Mouse (Mus musculus) left cerebral cortex, postnatal 4 days (tissue): Measurements from ENCODE around the gene Nagk. TPM values are rescaled to one million over a fixed set of nuclear protein-coding genes. Genes with fewer than 3 reads are reported as not detected.
"Not testable (repeated sequence)": the region's sequence is repeated elsewhere in the genome, so short reads cannot be mapped to it uniquely, and the experiment has no call there.

Experiments used
- DNase-seq: peaks from one replicate; pipeline ENCODE4 v3.0.0-alpha.2; 2022
- intact Hi-C: fragments of 180-260 bp; cut with DNase I; formaldehyde crosslinking; loops from one replicate; pipeline ENCODE4 v1.15.1; 2025
- total RNA-seq, 2 experiments: library from RNA; stranded (reverse); gene quantifications; 2 replicates each; pipeline ENCODE4 v1.2.3; 2021

Nagk gene
- total RNA-seq, 2 experiments from 2014 or later = 76.7 to 83.1 TPM

DNA sequence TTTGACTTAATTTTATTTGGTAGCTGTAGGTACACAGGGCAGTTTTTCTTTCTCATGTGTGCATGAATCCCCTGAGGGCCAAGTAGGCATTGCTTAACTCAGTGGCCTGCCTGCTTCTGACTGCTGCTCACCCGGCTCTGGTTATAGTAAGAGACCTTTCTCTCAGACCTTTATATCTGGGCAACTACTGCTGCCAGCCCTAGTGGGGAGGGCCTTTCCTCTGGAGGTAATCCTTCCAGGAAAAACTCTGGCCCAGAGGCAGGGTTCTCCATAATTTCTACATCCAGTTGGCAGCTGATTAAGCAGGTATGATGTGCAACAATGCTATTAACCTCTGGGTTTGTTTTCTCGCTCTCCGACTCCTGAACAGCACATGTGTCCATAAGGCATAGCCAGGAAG lies 8.1 kb downstream of the Nagk start:
- DNase-seq = no peak
- intact Hi-C loops = no loop called here

DNA sequence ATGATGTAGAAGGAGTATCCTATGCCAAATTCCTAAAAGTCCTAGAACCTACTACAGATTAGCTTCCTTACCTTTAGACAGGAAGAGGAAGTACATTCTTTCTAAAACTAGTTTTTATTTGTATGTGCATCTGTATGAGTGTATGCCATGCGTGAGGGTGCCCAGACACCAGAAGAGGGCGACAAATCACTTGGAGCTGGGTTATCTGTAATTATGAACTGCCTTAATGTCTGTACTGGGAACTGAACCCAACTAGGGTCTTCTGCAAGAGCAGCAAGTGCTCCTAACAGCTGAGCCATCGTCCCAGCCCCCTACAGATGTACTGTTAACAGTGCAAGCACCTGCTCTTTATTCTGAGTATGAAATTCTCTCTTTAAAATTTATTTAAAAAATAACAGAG lies 21.0 kb downstream of the Nagk start:
- intact Hi-C loops = no loop called here

DNA sequence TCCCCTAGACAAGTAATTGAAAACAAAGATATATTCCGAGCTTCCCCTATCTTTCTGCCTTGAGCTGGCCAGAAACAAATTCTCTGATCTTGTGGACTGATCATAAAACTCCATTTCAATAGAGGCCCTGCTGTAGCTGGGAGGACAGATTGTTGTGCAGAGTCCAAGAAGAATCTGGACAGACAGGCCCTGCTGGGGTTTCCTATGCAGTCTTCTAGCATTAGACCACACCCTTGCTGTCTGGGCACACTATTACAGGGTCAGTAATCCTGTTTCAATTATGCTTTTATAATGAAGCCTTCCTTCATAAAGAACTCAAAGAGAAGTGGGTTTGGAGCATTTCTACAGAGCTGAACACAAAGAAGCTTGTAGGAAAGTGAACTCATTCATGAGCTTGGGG lies 24.2 kb downstream of the Nagk start:
- no peak for DNase-seq
- intact Hi-C loops = no loop called here

More for the DNA sequence above, 21.0 kb downstream of the Nagk start:
- no peak for DNase-seq

DNA sequence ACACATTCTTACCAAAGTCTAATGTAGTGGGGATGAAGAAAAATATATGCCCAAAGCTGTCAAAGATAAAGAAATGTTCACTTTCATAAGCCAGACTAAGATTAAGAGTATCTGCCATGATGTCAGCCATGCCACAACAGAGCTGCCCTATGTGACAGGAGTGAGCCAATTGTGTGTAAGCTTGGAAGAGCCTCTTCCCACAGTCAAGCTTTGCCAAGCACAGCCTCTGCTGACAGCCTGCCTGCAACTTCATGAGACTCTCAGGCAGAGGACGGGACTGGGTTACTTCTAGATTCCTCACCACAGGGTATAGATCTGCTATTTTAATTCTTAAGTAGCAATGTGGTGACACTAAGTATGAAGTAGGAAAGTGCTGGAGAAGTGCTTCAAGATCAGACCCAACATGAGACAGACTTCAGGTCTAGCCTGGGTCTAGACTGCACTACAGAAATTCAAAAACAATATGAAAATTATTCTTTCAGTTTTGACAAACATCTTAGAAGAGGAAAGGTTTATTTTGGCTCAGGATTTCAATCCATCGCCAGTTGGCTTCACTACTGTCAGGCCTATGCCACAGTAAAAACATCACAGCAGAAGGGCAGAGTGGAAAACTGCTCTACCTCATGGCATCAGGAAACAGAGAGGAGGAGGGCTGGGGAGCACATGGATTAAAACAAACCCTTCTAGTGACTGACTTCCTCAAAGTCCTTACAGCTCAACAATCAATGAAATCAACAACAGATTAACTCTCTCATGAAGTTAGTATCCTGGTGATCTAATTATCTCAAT lies 26.1 kb downstream of the Nagk start:
- DNase-seq = no peak
- intact Hi-C loops = no loop called here

DNA sequence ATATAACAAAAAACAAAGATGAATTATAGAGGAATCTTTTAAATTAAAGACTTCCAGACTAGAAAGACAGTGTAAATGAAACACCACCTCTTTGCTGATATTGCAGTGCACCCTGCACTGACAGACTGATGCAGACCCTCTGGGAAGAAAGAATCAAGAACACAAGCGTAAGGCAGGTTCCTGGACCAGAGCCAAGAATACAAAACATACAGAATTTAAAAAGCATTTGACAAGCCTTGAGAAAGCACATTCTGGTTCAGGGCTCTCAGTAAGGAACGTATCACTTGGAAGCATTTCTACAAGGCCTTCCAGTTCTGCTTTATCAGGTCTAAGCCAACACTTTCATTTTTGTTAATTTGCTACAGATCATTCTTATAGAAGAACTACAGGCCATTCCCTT lies 27.1 kb downstream of the Nagk start:
- intact Hi-C loops = no loop called here

DNA sequence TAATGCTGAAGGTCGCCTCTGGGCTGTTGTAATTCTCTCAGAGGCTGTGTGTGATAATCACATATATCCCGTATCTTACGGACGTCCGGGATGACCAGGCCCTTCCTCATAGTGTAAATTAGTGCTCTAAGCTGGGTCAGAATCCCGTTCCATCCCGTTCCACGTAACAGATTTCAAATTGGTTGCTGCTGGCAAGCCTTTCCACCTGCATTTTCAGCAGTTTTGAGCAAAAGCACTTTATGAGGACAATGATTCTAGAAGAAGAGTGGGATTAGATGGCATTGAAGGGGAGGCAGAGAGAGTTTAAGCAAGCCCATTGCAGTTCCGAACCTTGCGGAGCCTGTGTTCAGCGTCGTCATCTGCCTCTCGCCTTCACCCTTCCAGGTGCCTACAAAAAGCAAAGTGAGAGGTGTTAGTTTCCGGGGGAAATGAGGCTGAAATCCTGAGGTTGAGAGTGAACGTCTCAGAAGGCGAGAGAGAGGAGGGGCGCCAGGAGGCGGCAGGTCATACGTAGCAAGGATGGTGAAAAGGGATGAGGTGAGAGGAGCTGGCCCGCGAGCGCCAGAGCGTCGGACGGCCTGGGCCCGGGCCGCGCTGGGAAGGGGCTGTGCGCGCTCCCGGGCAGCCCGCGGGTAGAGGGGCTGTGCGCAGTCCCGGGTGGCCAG lies 36.3 kb downstream of the Nagk start:
- intact Hi-C loops = no loop called here
- DNase-seq = no peak

More for the DNA sequence above, 27.1 kb downstream of the Nagk start:
- DNase-seq = no peak

DNA sequence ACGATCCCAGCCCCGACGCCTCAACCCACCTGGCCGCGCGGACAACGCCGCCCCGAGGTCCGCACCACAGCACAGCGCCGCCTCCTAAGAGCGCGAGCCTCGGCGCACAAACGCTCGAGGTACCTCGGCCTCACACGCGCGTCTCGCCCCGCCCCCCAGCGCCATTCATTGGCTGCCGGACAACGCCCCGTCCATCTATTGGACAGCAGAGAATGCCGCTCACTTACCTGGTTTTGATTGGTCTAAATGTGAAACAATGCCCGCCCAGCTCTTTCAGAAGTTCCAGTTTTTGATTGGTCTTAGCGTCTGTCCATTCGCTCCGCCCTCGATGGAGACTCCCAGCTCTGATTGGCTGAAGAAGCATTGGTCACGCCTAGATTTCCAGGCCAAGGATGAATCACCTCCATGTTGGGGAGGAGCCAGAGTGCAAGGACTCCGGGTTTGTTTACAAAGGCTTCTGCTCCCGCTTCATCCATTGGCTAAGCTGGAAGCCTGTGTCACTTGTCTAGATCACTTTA lies 36.9 kb downstream of the Nagk start, which contains the start of gene Paip2b:
Gene Paip2b, minus strand, starts transcription at position 136 of the 518 bp plus-strand sequence.
- intact Hi-C loops = no loop called here
- DNase-seq = peak; percentile 99

DNA sequence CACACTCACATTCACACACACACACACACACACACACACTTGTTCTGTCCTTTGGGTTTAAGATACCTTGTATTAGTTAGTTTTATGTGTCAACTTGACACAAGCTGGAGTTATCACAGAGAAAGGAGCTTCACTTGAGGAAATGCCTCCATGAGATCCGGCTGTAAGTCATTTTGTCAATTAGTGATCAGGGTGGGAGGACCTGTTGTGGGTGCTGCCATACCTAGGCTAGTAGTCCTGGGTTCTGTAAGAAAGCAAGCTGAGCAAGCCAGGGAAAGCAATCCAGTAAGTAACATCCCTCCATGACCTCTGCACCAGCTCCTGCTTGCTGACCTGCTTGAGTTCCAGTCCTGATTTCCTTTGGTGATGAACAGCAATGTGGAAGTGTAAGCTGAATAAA lies 37.6 kb downstream of the Nagk start:
- intact Hi-C loops = not testable (repeated sequence)

DNA sequence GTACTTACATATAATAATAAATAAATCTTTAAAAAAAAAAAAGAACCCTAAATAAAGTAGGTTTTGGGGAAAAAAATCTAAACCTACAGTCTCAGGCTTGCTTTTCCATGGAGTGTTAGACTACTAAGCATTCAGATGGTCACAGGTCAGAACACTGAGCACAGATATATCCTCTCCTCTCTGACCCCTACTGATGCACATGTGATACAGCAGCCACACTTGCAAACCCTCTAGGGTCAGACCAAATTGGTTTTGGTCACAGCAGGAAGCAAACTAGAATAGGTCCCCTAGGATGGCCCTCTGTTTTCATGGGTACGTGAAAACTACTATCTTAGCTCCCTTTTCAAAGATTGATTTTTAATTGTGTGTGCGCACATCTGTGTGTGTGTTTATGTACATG lies 42.0 kb downstream of the Nagk start:
- intact Hi-C loops = no loop called here
- DNase-seq = no peak

More for the DNA sequence above, 37.6 kb downstream of the Nagk start:
- not testable (repeated sequence) for DNase-seq

DNA sequence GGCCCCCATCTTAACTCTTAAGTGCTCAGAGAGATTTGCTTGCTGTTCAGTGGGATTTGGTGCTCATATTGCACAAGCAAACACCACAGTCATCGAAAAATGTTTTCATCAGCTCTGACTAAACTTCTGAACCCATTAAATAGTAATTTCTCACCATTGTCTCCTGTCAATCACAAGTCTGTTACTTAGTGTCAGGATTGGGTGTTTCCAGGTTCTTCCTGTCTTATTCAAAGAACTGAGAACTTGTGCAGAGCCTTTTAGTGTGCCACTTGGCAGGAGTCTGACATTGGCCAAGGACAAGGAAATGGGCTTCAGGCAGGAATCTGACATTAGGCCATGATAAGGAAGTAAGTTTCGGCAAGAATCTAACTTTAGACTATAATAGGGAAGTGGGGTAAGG lies 43.3 kb downstream of the Nagk start:
- no peak for DNase-seq
- intact Hi-C loops = no loop called here

DNA sequence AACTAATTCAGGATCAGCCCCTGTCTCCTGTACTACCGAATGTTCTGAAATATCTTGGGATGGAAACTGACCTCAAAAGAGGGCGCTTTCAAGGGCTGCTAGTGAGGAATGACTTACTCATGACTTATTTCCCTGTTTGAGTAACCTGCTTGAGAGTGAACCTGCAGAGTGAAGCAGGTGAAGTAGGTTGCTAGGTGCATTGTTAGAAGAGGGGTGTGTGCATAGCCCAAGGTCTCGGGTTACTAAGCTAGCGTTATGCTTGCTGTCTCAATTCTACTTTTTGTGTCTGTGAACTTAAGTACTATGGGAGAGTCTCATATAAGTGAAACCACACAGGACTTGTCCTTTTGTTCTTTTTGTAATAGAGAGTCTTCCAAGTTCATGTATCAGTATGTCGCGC lies 45.3 kb downstream of the Nagk start:
- no peak for DNase-seq
- intact Hi-C loops = no loop called here

DNA sequence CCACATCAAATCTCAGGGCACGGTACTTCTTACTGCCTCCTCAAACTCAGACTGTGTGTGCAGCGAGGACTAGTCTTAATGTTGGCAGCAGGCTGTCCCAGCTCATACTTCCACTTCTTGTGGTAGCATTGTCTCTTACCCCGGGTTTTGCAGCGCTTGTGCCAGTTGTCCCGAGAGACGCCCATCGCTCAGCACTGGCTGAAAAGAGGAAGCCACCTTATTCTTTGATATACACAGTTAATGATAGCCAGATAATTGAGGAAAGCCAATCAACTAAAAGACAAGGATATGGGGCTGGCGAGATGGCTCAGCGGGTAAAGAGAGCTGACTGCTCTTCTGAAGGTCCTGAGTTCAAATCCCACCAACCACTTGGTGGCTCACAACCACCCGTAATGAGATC lies 50.1 kb downstream of the Nagk start:
- intact Hi-C loops = no loop called here
- DNase-seq = no peak

DNA sequence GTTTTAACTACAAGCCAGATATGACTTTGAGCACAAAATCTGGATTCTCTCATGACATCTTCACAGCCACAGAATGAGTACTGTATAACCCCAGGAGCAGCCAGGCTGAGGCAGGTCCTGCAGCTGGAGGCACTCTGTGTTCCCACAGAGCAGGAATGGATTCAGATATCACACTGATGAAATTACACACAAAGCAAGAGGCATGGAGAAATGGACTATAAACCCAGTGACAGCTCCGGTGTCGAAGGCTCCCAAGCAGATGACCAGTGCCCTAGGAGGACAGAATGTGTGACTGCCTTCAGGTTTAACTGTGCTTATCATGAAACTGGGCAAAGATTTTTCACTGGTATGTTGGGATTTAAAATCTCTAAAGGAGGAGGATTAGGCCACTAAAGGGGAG lies 51.4 kb downstream of the Nagk start:
- intact Hi-C loops = no loop called here
- DNase-seq = no peak

DNA sequence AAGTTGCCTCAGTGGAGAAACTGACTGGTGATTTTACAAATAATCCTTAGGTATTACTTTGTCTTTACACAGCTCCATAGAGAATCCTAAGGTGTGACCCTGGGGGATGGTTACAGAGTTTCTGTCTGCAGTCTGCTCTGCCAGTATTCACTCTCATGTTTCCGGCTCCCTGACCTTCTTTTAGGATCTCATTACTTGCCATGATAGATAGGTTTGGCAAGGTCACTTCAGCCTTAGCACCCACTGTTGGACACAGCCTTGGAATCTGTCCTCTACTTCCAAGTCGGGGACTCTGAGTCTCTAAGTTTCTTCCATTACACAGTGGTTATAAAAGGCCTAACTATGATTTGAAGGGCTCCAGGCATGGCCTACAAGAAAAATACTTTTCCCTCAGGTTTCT lies 54.7 kb downstream of the Nagk start:
- DNase-seq = no peak
- intact Hi-C loops = no loop called here

Other genes starting within 250 kb of the Nagk start
- 10 to 100 TPM; 48.5 to 51.1 TPM for gene Stambp, start 222.3 kb upstream of the Nagk start, total RNA-seq
- under 1 TPM in 1 of 2 experiments, not detected in 1; 0.14 TPM for gene Clec4f, start 138.8 kb upstream of the Nagk start, total RNA-seq
- gene Cd207, start 117.1 kb upstream of the Nagk start, total RNA-seq = not detected
- gene Vax2, start 83.7 kb upstream of the Nagk start, total RNA-seq = not detected
- 1 to 10 TPM in 1 of 2 experiments, under 1 TPM in 1; 0.68 to 1.0 TPM for gene Atp6v1b1, start 52.0 kb upstream of the Nagk start, total RNA-seq
- not detected for gene Ankrd53, start 32.3 kb upstream of the Nagk start, total RNA-seq
- gene Tex261, start 19.2 kb upstream of the Nagk start, total RNA-seq = 10 to 100 TPM; 51.3 to 58.7 TPM
- gene Paip2b, start 36.8 kb downstream of the Nagk start, total RNA-seq = 10 to 100 TPM; 58.2 to 70.8 TPM
- gene Zfp638, start 72.1 kb downstream of the Nagk start, total RNA-seq = 100 to 1,000 TPM; 148 to 161 TPM
- gene Dysf, start 213.6 kb downstream of the Nagk start, total RNA-seq = 1 to 10 TPM; 5.4 TPM